Mouse (Mus musculus) stomach, embryonic 14.5 days (tissue): ENCODE results near the gene Tmcc1. TPM values are rescaled to one million over a fixed set of nuclear protein-coding genes. Genes with fewer than 3 reads are reported as not detected.

Experiments used
- ATAC-seq: fragments of 200-750 bp; cut with Nextera tagmentation; 2 replicates; pipeline ENCODE4 v1.8.0; 2017; ENCODE audit warnings: low read depth, moderate TSS enrichment; ENCODE audit not compliant: insufficient number of reproducible peaks, insufficient read depth, low FRiP score
- H3K27ac ChIP-seq: fragments of 300-500 bp; sonication (generic); 2 replicates; pipeline ENCODE4 v1.5.1; 2014; ENCODE audit warnings: mild to moderate bottlenecking, low read length, moderate library complexity, mixed read lengths
- H3K27me3 ChIP-seq: fragments of 300-500 bp; sonication (generic); 2 replicates; pipeline ENCODE4 v1.6.1; 2014; ENCODE audit warnings: low read length, control low read depth, mixed read lengths; ENCODE audit not compliant: control insufficient read depth, insufficient read depth
- H3K36me3 ChIP-seq: fragments of 300-500 bp; sonication (generic); 2 replicates; pipeline ENCODE4 v1.6.1; 2014; ENCODE audit warnings: mild to moderate bottlenecking, control low read depth, low read length, moderate library complexity, mixed read lengths; ENCODE audit not compliant: control insufficient read depth, insufficient read depth
- H3K4me1 ChIP-seq: fragments of 300-500 bp; sonication (generic); 2 replicates; pipeline ENCODE4 v1.6.1; 2014; ENCODE audit warnings: low read length, control low read depth, mixed read lengths; ENCODE audit not compliant: control insufficient read depth, insufficient read depth
- H3K4me2 ChIP-seq: fragments of 300-500 bp; sonication (generic); replicated peaks from 2 replicates; pipeline ENCODE4 v1.6.1; 2014; ENCODE audit warnings: low read depth, low read length, control low read depth
- H3K4me3 ChIP-seq: fragments of 300-500 bp; sonication (generic); 2 replicates; pipeline ENCODE4 v1.5.1; 2014; ENCODE audit warnings: low read depth, low read length, control low read depth
- H3K9ac ChIP-seq: fragments of 300-500 bp; sonication (generic); replicated peaks from 2 replicates; pipeline ENCODE4 v1.6.1; 2014; ENCODE audit warnings: low read depth, mild to moderate bottlenecking, control low read depth, low read length, moderate library complexity, mixed read lengths
- H3K9me3 ChIP-seq: fragments of 300-500 bp; sonication (generic); 2 replicates; pipeline ENCODE4 v1.6.1; 2016; ENCODE audit warnings: low read depth, low read length, control low read depth; ENCODE audit not compliant: control insufficient read depth
- WGBS: fragments of 180-500 bp; shearing (Covaris S2); extraction: QIAGEN DNeasy Blood & Tissue Kit; methylation state at CpG from one replicate; pipeline ENCODE4 v1.1.7; 2014; 5-methylcytosine and 5-hydroxymethylcytosine counted together
- polyA plus RNA-seq: library from polyadenylated mRNA; unstranded; fragments of >200 nt; fragmentation: Nextera tagmentation; extraction: Ambion mirVana; gene quantifications from 2 replicates; pipeline ENCODE4 v1.2.1, GENCODE M21; 2014

The Tmcc1 gene
- polyA plus RNA-seq, 1 experiment from 2014 or later = 20.5 TPM

GRCm38 (mm10) chr6:115984580-115984979 lies 208.7 kb downstream of the Tmcc1 start:
- ATAC-seq = no peak
- no peak overlapping the region for H3K4me3 ChIP-seq
- H3K4me1 ChIP-seq = peaks cover 38% of the 10 kb centered on the region

GRCm38 (mm10) chr6:115983306-115984038 lies 209.8 kb downstream of the Tmcc1 start:
- Histone ChIP-seq H3K9ac (no peak overlapping the region), H3K27ac (peak overlapping the region; percentile 68), H3K27me3 (no peaks in the 10 kb centered on the region), H3K4me3 (no peak overlapping the region), H3K9me3 (no peaks in the 10 kb centered on the region), H3K36me3 (no peaks in the 10 kb centered on the region), H3K4me1 (peaks cover 38% of the 10 kb centered on the region), H3K4me2 (no peak overlapping the region; the same call in 1 of the 2 replicates)
- ATAC-seq = no peak
- 47% methylated on average over 12 of the region's 12 CpGs for WGBS

More at GRCm38 (mm10) chr6:115984580-115984979, 208.7 kb downstream of the Tmcc1 start:
- Histone ChIP-seq H3K27me3 (no peaks in the 10 kb centered on the region), H3K4me2 (0 out of 2 replicates have a peak overlapping the region, but pooled peaks have one; percentile 17), H3K9me3 (no peaks in the 10 kb centered on the region), H3K27ac (no peak overlapping the region), H3K36me3 (no peaks in the 10 kb centered on the region), H3K9ac (no peak overlapping the region)
- WGBS = 46% methylated on average over 7 of the region's 7 CpGs

DNA sequence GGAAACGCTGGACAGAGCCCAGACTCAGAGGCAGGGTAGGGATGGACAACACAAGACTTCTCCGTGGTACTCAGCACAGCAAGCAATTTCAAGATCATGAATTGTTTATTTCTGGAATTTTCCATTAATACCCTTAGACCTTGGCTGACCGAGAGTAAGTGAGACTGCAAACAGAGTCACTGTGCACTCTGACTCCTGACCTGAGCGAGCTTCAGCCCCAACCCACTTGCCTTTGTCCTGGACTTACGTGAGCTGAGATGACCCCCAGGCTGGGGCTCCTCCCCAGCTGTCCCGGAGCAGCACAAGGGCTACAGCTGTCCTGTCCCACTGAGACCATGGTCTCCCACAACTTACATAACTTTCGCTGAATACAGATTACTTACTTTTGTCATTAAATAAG lies 210.4 kb downstream of the Tmcc1 start:
- WGBS = 44% methylated on average over 7 of the region's 7 CpGs
- Histone ChIP-seq H3K9ac (no peak overlapping the region), H3K27ac (peak overlapping the region; percentile 68; the same call in 1 of the 2 replicates), H3K4me3 (no peak overlapping the region), H3K4me2 (no peak overlapping the region; the same call in 1 of the 2 replicates), H3K36me3 (no peaks in the 10 kb centered on the region), H3K9me3 (no peaks in the 10 kb centered on the region), H3K4me1 (peaks cover 38% of the 10 kb centered on the region), H3K27me3 (no peaks in the 10 kb centered on the region)
- ATAC-seq = no peak

GRCm38 (mm10) chr6:115978596-115978995 lies 214.7 kb downstream of the Tmcc1 start:
- H3K27me3 ChIP-seq = no peaks in the 10 kb centered on the region
- no peaks in the 10 kb centered on the region for H3K9me3 ChIP-seq
- ATAC-seq = no peak
- no peak overlapping the region for H3K9ac ChIP-seq
- H3K4me3 ChIP-seq = no peak overlapping the region
- peaks cover 9% of the 10 kb centered on the region; the same call in 1 of the 2 replicates for H3K4me1 ChIP-seq
- H3K27ac ChIP-seq = no peak overlapping the region
- 63% methylated on average over 8 of the region's 8 CpGs for WGBS
- no peak overlapping the region for H3K4me2 ChIP-seq
- H3K36me3 ChIP-seq = peaks cover 12% of the 10 kb centered on the region; the same call in 1 of the 2 replicates

DNA sequence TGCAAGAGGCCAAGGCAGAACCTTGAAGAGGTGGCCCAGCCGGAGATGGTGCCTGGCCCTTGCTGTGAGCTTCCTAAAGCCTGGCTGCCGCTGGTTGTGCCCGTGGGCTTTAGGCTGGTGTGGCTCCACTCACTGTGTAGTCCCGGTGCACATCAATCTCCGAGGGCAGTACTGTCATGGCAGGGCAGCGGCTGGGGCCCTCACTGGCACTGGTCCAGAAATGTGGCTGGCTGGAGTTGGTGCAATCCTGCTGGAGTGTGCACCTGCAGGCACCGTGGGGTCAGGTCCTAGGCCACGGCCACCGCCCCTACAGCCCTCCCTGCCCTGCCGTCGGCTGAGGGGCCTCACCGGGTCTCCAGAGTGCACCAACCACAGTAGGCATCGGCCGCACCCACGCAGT lies 215.5 kb downstream of the Tmcc1 start:
- H3K9ac ChIP-seq = no peak overlapping the region
- no peak overlapping the region for H3K4me2 ChIP-seq
- H3K9me3 ChIP-seq = no peaks in the 10 kb centered on the region
- peaks cover 6% of the 10 kb centered on the region; the same call in 1 of the 2 replicates for H3K4me1 ChIP-seq
- no peaks in the 10 kb centered on the region for H3K27me3 ChIP-seq
- H3K36me3 ChIP-seq = peaks cover 12% of the 10 kb centered on the region; the same call in 1 of the 2 replicates
- no peak overlapping the region for H3K27ac ChIP-seq
- WGBS = 76% methylated on average over 15 of the region's 15 CpGs
- no peak overlapping the region for H3K4me3 ChIP-seq
- no peak for ATAC-seq

GRCm38 (mm10) chr6:115975606-115976005 lies 217.7 kb downstream of the Tmcc1 start:
- Histone ChIP-seq H3K4me3 (no peak overlapping the region), H3K9ac (no peak overlapping the region), H3K4me2 (no peak overlapping the region), H3K36me3 (peaks cover 12% of the 10 kb centered on the region; the same call in 1 of the 2 replicates), H3K27me3 (no peaks in the 10 kb centered on the region), H3K27ac (no peak overlapping the region), H3K4me1 (peaks cover 13% of the 10 kb centered on the region), H3K9me3 (no peaks in the 10 kb centered on the region)
- no peak for ATAC-seq
- WGBS = 86% methylated on average over 8 of the region's 8 CpGs

- H3K9me3 ChIP-seq = no peaks in the 10 kb centered on the region
- H3K36me3 ChIP-seq = peaks cover 12% of the 10 kb centered on the region; the same call in 1 of the 2 replicates
- no peak for ATAC-seq
- no peak overlapping the region for H3K4me3 ChIP-seq
- no peak overlapping the region for H3K4me2 ChIP-seq
- no peak overlapping the region for H3K9ac ChIP-seq
- no peak overlapping the region for H3K27ac ChIP-seq
- peaks cover 13% of the 10 kb centered on the region for H3K4me1 ChIP-seq
- H3K27me3 ChIP-seq = no peaks in the 10 kb centered on the region
- WGBS = 82% methylated on average over 16 of the region's 16 CpGs
These were observed 219.2 kb downstream of the Tmcc1 start for GRCm38 (mm10) chr6:115973881-115974662.

DNA sequence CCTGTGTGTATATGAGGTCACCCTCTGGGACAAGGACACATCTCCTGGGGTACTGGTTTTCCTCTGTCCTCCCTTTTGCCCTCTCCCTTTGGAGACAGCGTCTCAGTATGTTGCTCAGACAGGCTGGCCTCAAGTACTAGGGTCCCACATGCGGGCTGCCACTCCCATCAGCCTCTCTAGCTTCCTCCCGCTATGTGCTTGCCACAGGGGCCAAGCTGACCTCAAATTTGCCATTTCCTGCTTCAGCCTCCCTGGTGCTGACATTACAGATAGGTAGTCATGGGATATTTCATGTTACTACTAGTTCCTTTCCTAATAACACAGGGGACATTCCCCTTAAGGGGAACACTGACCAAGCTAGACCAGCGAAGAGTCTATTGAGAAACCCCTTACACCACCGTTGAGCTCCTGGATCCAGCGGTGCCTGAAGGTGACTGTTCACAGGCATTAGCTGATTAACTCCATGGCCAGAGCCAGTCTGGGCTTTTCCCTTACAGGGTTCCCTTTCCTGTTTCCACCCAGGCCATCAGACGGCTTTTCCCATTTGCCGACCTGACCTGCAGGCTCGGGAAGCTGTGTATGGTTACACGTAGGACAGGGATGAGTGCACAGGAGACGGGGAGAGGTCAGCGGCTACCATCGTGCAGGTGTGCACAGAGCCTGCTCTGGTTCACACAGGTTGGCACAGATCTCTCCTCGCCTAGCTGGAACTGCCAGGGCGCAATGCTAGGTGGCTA lies 220.0 kb downstream of the Tmcc1 start:
- no peak for ATAC-seq

More for the DNA sequence above, 220.0 kb downstream of the Tmcc1 start:
- no peak overlapping the region for H3K27ac ChIP-seq
- WGBS = 88% methylated on average over 15 of the region's 15 CpGs
- no peak overlapping the region for H3K4me3 ChIP-seq
- no peaks in the 10 kb centered on the region for H3K27me3 ChIP-seq
- H3K9me3 ChIP-seq = no peaks in the 10 kb centered on the region
- H3K36me3 ChIP-seq = peaks cover 16% of the 10 kb centered on the region; the same call in 1 of the 2 replicates
- no peak overlapping the region for H3K9ac ChIP-seq
- no peak overlapping the region for H3K4me2 ChIP-seq
- H3K4me1 ChIP-seq = peaks cover 13% of the 10 kb centered on the region
